9 mouse cellular contexts compared by ENCODE assay signal in the genomic region with DNA sequence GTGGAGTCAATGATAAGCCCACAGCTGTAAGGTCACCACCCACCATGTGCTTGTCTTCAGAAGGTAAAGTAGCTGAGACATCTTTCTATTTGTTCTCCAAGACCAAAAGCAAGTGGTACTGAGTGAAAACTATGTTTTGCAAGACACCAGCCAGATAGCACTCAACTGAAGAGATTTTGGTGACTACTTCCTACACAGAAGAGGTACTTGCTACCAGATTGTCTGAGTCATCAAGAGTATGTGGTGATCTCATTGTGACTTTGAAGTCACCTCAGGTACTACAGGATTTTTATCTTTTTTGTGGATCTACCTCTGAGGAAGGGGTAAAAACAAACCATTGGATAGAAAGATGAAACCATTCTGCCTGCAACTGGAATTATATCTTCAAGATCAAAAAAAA.
"Had no signal": no experiment of that assay in that cellular context is flagged by ENCODE, and none has a peak within 500 bp of the region (broad histone marks: within the 10 kb centered on the region; RNA-seq: fewer than 3 reads in every experiment).

No protein-coding gene starts in this region.

- H3K27ac ChIP-seq: limb, embryonic 13.5 days; liver, embryonic 14.5 days; midbrain, embryonic 15.5 days; neural tube, embryonic 13.5 days had no signal

- H3K4me1 ChIP-seq: limb, embryonic 13.5 days; midbrain, embryonic 15.5 days; neural tube, embryonic 13.5 days had no signal

- H3K27me3 ChIP-seq: limb, embryonic 13.5 days; midbrain, embryonic 15.5 days; neural tube, embryonic 13.5 days had no signal

- H3K4me3 ChIP-seq: limb, embryonic 13.5 days; midbrain, embryonic 15.5 days; neural tube, embryonic 13.5 days had no signal

- DNase-seq: kidney, adult 8-10 months; kidney, postnatal 10 days; left cerebral cortex, postnatal 4 days; lung, adult 18-20 months; right cerebral cortex, postnatal 25 days had no signal
